Mouse (Mus musculus): ENCODE data around the gene Prr30. TPM values are rescaled to one million over a fixed set of nuclear protein-coding genes. Genes with fewer than 3 reads are reported as not detected.

Gene Prr30
- not detected in 2 replicates for polyA plus RNA-seq (2012; rRNA removed)

DNA sequence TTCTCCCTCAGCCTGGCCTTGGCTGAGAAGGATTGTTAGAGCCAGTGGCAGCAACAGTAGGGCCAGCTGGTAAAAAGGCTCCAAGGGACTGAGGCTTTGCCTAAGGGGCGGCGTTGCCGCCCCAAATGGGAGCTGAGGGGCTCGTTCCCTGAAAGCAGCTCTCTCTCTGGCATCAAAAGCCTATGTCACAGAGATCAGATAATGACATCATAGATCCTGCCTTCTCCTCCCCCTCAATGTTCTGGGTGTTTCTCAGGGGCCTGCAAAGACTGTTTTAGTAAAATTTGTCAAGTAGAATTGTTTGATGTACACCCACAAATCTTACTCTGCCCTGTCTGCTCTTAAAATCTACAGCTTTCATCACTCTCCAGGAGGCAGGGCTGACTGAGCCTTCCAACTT, at the start of gene Prr30:
TSS of gene Prr30 (minus strand) at position 101 of the 400 bp plus-strand sequence.

All from central nervous system, embryonic 11.5 days (tissue).